Mouse (Mus musculus) limb, embryonic 10.5 days (tissue): Measurements from ENCODE around the gene Eif2ak4. TPM values are rescaled to one million over a fixed set of nuclear protein-coding genes. Genes with fewer than 3 reads are reported as not detected.
A peak's percentile ranks its signal among the peaks of the same experiment; 100 is the strongest.

Experiments used
- DNase-seq: peaks from one replicate; pipeline ENCODE4 v3.0.0-alpha.2; 2017; ENCODE audit warnings: low spot score
- H3K27ac ChIP-seq: fragments of 300-500 bp; sonication (generic); 2 replicates; pipeline ENCODE4 v1.5.1; 2016; ENCODE audit warnings: mild to moderate bottlenecking
- H3K27me3 ChIP-seq: fragments of 300-500 bp; sonication (generic); 2 replicates; pipeline ENCODE4 v1.6.1; 2016; ENCODE audit warnings: low read depth, mild to moderate bottlenecking; ENCODE audit not compliant: poor library complexity, severe bottlenecking
- H3K36me3 ChIP-seq: fragments of 300-500 bp; sonication (generic); 2 replicates; pipeline ENCODE4 v1.6.1; 2016; ENCODE audit warnings: mild to moderate bottlenecking, moderate library complexity
- H3K4me1 ChIP-seq: fragments of 300-500 bp; sonication (generic); 2 replicates; pipeline ENCODE4 v1.6.1; 2016
- H3K4me3 ChIP-seq: fragments of 300-500 bp; sonication (generic); 2 replicates; pipeline ENCODE4 v1.5.1; 2016; ENCODE audit warnings: mild to moderate bottlenecking, moderate library complexity
- H3K9me3 ChIP-seq: fragments of 300-500 bp; sonication (generic); replicated peaks from 2 replicates; pipeline ENCODE4 v1.6.1; 2016; ENCODE audit warnings: mild to moderate bottlenecking
- WGBS: fragments of 180-500 bp; shearing (Covaris S2); methylation state at CpG from one replicate; pipeline ENCODE4 v1.1.7; 2016; 5-methylcytosine and 5-hydroxymethylcytosine counted together
- polyA plus RNA-seq: library from polyadenylated mRNA; unstranded; fragments of >200 nt; fragmentation: Nextera tagmentation; extraction: Ambion mirVana; gene quantifications from 2 replicates; pipeline ENCODE4 v1.2.1, GENCODE M21; 2016

The Eif2ak4 gene
- polyA plus RNA-seq, 1 experiment from 2014 or later = 15.5 TPM

DNA sequence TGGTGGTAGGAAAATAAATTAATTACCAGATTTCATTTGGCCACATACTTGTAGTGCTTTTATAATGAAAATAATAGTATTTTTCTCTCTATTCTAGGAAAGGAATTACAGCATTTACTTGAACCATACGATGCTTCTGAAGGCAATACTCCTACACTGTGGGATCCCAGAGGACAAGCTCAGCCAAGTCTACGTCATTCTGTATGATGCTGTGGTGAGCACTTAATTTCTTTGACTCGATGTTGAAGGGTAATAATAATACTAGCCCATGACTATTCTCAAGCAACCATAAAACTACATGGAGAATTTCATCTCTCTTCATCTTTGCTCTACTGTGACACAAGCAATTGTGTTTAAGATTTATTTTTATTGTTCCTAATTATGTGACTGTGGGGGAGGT, 68.6 kb downstream of the Eif2ak4 start:
- H3K9me3 ChIP-seq = no peaks in the 10 kb centered on the region
- H3K27me3 ChIP-seq = no peaks in the 10 kb centered on the region
- H3K4me3 ChIP-seq = no peak overlapping the region
- no peak for DNase-seq
- WGBS = 93% methylated on average over 3 of the region's 3 CpGs
- 0 out of 2 replicates have a peak, but pooled peaks cover 5% of the 10 kb centered on the region for H3K4me1 ChIP-seq
- peaks cover 48% of the 10 kb centered on the region for H3K36me3 ChIP-seq
- no peak overlapping the region for H3K27ac ChIP-seq

DNA sequence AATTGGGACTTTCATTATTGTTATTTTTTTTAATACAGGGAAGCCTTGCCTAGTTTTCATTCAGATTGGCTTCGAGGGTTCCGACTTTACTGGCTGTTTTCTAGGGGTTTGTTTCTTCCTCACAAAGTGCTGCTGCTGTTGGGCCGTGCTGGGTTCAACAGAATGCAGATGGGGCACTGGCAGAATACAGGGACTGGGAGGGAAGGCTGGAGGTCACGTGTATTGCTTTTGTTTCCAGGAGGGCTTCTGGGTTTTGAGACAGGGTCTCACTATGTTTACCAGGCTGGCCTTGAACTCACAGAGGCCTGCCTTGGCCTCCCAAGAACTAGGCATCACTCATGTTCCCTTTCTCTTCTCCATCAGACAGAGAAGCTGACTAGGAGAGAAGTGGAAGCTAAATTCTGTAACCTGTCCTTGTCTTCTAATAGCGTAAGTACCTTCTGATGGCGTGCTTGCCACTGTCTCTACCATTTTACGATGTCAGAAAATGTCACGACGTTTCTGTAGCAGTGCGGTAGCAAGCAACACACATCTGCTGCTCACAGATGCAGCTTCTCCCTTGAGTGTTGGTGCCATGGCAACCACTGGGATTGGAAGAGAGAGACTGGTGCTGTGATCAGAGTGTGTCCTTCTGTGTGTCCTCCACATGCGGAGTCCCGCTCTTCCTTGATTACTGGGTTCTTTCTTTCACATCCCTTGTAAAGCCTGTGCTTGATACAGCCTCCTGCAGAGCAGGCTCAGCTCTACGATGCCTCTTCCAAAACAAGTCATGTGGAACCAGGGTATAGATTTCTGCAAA, 69.2 kb downstream of the Eif2ak4 start:
- Histone ChIP-seq H3K27ac (no peak overlapping the region), H3K36me3 (peaks cover 54% of the 10 kb centered on the region), H3K4me1 (0 out of 2 replicates have a peak, but pooled peaks cover 5% of the 10 kb centered on the region), H3K9me3 (no peaks in the 10 kb centered on the region), H3K27me3 (no peaks in the 10 kb centered on the region), H3K4me3 (no peak overlapping the region)
- no peak for DNase-seq
- 91% methylated on average over 13 of the region's 13 CpGs for WGBS

DNA sequence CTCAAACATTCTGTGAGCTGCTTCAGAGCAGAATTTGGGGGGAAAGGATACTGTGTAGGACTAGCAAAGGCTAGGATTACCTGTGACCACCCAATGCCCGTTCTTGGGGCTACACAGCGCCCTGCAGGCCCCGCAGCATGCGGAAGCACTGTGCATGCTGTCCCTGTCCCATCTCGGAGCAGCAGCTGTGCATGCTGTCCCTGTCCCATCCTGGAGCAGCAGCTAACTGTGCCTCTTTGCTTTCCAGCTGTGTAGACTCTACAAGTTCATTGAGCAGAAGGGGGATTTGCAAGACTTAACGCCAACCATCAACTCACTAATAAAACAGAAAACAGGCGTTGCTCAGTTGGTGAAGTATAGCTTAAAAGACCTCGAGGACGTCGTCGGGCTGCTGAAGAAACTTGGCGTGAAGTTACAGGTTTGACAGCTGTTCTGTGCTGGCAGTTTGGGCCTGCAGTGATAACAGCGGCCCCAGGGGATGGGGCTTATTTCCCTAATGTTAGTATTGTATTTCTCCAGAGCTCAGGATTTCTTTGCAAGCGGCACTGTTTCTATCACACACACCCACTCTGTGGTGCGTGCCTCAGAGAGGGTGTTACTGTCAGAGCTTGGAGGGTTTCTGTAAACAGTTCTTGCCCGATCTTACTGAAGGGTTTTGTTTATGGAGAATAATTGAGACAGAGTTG, 73.2 kb downstream of the Eif2ak4 start:
- DNase-seq = no peak
- no peak overlapping the region for H3K27ac ChIP-seq

DNA sequence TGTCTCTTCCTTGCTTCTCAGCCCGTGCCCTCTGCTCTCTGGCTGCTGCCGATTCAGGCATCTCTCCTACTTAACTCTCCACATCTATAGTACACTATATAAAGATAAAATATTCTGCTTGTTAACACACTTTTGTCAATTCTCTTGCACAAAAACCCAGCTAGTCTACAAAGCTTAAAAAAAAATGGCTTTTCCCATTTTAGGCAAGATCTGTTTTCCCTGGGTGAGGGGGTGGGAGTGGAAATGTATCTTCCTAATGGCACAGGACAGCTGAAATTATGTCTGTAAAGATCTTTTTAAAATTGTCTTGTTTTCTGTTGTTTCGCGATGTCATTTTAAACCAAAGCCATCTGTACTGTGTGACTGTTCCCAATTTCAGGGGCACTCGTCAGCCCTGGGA, 75.1 kb downstream of the Eif2ak4 start:
- no peak for DNase-seq
- Histone ChIP-seq H3K4me1 (peaks cover 18% of the 10 kb centered on the region), H3K4me3 (no peak overlapping the region), H3K27me3 (no peaks in the 10 kb centered on the region), H3K27ac (no peak overlapping the region), H3K9me3 (no peaks in the 10 kb centered on the region), H3K36me3 (peaks cover 85% of the 10 kb centered on the region)
- 64% methylated on average over 5 of the region's 5 CpGs for WGBS

More for the DNA sequence above, 73.2 kb downstream of the Eif2ak4 start:
- Histone ChIP-seq H3K9me3 (no peaks in the 10 kb centered on the region), H3K27me3 (no peaks in the 10 kb centered on the region), H3K4me1 (peaks cover 18% of the 10 kb centered on the region), H3K4me3 (no peak overlapping the region), H3K36me3 (peaks cover 76% of the 10 kb centered on the region)
- 77% methylated on average over 16 of the region's 16 CpGs for WGBS

DNA sequence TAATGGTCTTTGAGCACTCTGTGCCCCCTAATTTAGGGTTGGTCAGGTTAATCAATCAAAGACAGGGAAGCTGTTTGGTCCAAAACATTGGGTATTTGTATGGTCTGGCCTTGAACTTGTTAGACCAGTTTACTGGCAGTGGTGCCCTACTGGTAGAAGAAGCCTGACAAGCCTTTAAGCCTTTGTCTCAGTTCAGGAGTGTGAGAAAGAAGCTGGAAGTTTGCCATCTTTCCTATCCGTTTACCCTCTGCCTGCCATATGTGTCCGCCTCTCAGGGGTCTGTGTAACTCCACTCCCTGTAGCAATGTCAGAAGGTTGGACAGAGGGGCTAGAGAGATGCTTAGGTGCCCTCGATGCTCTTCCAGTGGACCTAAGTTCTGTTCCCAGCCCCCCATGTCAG, 76.0 kb downstream of the Eif2ak4 start:
- DNase-seq = no peak
- Histone ChIP-seq H3K27me3 (no peaks in the 10 kb centered on the region), H3K36me3 (peaks cover 87% of the 10 kb centered on the region), H3K4me1 (peaks cover 18% of the 10 kb centered on the region), H3K27ac (no peak overlapping the region), H3K9me3 (no peaks in the 10 kb centered on the region), H3K4me3 (no peak overlapping the region)
- WGBS = 92% methylated on average over 3 of the region's 3 CpGs

DNA sequence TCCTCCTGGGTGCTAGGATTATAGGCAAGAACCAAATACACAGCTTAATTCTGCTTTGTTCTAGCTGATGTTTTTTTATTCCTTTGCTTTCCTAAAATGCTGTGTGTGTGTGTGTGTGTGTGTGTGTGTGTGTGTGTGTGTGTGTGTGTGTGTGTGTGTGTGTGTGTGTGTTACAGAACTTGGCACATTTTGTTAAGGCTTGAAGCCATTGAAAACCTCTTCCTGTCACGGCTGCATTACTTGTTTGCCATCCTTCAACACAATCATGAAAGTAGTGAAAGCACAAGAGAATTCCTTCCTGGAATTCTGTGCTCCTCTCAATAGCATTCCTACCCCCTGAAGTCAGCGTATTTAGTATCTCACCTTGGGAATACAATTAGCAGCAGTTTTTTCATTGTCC, 77.5 kb downstream of the Eif2ak4 start:
- Histone ChIP-seq H3K27me3 (no peaks in the 10 kb centered on the region), H3K36me3 (peaks cover 94% of the 10 kb centered on the region), H3K9me3 (no peaks in the 10 kb centered on the region), H3K4me3 (no peak overlapping the region), H3K4me1 (peaks cover 18% of the 10 kb centered on the region), H3K27ac (no peak overlapping the region)
- DNase-seq = no peak
- 87% methylated on average over 2 of the region's 2 CpGs for WGBS

DNA sequence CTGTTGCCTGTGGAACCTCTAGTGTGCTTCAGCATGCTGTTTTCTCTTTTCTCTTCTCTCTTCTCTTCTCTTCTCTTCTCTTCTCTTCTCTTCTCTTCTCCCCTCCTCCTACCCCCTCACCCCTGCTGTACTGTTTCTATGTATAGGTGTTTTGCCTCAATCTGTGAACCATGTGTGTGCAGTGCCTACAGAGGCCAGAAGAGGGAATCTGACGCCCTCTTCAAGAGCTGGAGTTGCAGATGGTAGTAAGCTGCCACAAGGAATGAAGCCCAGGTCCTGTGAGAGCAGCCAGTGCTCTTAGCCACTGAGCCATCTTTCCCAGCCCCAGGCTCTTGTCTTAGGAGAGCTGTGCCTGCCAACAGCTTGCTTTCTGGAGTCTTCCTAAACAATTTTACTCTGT, 78.2 kb downstream of the Eif2ak4 start:
- Histone ChIP-seq H3K4me1 (peaks cover 14% of the 10 kb centered on the region), H3K4me3 (no peak overlapping the region), H3K27ac (no peak overlapping the region), H3K27me3 (no peaks in the 10 kb centered on the region), H3K36me3 (peaks cover 94% of the 10 kb centered on the region), H3K9me3 (no peaks in the 10 kb centered on the region)
- DNase-seq = no peak
- 57% methylated on average over 1 of the region's 1 CpGs for WGBS

DNA sequence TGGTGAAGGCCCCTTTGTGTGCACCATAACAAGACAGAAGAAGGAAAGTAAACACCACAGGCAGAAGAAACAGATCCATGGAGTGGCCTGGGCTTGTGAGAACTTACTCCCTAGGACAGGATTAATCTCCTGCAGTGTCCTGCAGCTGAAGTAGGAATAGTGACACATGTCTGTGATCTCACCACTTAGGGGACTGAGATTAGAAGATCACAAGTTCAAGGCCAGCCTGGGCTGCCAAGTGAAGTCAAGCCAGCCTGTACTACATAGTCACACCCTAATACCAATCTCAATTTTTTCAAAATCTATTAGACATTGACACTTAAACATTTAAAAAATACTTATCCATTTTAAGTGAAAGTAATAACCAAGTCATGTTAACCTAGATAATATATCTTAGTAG, 79.9 kb downstream of the Eif2ak4 start:
- H3K27ac ChIP-seq = no peak overlapping the region
- H3K4me3 ChIP-seq = no peak overlapping the region
- H3K4me1 ChIP-seq = peaks cover 8% of the 10 kb centered on the region
- H3K9me3 ChIP-seq = no peaks in the 10 kb centered on the region
- no peaks in the 10 kb centered on the region for H3K27me3 ChIP-seq
- peaks cover 94% of the 10 kb centered on the region for H3K36me3 ChIP-seq
- no peak for DNase-seq

DNA sequence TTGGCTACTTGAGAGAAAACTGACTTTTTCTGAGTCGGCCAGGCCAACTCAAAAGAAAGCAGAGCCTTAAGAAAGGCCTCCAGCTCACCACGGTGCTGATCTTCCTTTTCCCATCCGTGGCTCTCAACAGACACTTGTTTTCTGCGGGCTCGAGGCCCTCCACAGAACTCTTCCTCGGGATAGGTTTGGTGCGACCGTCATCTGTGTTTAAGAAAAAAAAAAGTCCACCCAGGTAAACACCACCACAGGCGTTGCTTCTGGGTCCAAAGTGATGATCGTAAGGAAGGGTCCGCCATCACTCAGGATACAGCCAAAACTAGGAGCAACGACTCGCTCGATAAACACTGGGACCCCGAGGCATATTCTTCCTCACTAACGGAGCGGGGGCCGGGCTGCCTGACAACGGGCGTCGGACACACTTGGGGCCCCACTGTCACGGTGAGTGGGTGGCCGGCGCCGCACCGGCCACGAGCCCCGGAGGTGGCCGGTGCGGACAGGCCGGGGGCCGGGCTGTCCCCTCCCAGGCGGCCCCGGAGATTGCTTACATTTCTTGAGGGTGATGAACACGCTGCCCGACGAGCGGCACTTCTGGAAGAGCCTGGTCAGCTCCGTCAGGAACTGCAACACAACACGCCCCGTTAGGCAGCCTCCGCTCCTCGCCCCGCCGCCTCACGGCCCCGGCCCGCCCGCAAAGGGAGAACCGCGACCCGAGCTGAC, 90.6 kb downstream of the Eif2ak4 start:
- Histone ChIP-seq H3K4me3 (peak overlapping the region; percentile 95), H3K9me3 (no peaks in the 10 kb centered on the region), H3K36me3 (peaks cover 38% of the 10 kb centered on the region), H3K27me3 (no peaks in the 10 kb centered on the region), H3K4me1 (peaks cover 14% of the 10 kb centered on the region), H3K27ac (peak overlapping the region; percentile 84)
- WGBS = 3% methylated on average over 51 of the region's 52 CpGs
- DNase-seq = no peak

DNA sequence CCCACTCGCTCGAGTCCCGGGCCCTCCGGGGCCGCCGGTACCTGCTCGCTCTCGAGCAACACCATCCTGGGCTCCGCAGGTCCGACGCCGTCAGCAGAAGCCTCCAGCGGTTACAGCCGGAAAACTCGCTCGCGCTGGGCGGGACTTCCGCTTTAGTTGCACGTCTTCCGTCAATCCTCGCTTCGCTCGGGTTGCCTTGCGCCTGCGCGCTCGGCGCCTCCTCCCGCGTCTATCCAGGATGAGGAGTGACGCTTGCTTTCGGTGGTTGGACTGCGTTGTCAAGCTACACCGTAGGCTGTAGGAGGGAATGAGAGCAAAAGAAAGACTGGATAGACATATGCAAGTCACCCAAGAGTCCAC, 91.1 kb downstream of the Eif2ak4 start, which contains the start of gene Srp14:
Gene Srp14 (minus strand): TSS at position 162 of the 360 bp plus-strand sequence.
- Histone ChIP-seq H3K9me3 (no peaks in the 10 kb centered on the region), H3K4me1 (peaks cover 14% of the 10 kb centered on the region), H3K27me3 (no peaks in the 10 kb centered on the region), H3K36me3 (peaks cover 33% of the 10 kb centered on the region), H3K27ac (peak within 1 kb of the TSS; percentile 84), H3K4me3 (peak within 1 kb of the TSS; percentile 95)
- peak; percentile 93 for DNase-seq
- under 1% methylated on average over 35 of the region's 35 CpGs for WGBS

DNA sequence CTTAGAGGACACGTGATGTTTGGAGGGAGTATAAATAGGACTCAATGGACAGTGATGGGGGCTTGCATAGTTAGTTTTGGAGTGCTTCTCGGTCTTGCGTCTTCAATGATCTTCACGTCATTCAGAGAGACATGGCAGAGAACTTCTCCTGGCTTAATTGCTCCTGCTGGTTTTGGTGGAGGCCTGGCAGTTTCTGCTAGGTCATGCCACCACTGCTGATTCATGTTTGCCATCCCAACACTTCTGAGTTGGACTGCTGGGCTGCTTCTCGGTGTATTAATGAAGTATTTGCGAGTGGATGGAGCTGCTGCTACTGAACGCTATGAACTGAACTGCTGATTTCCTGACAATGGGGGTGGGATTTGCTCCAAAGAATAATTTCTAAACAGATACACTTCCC, 92.5 kb downstream of the Eif2ak4 start:
- no peak for DNase-seq
- H3K27me3 ChIP-seq = no peaks in the 10 kb centered on the region
- peaks cover 14% of the 10 kb centered on the region for H3K4me1 ChIP-seq
- 96% methylated on average over 7 of the region's 7 CpGs for WGBS
- no peaks in the 10 kb centered on the region for H3K9me3 ChIP-seq
- no peak overlapping the region for H3K27ac ChIP-seq
- no peak overlapping the region for H3K4me3 ChIP-seq
- peaks cover 20% of the 10 kb centered on the region for H3K36me3 ChIP-seq

DNA sequence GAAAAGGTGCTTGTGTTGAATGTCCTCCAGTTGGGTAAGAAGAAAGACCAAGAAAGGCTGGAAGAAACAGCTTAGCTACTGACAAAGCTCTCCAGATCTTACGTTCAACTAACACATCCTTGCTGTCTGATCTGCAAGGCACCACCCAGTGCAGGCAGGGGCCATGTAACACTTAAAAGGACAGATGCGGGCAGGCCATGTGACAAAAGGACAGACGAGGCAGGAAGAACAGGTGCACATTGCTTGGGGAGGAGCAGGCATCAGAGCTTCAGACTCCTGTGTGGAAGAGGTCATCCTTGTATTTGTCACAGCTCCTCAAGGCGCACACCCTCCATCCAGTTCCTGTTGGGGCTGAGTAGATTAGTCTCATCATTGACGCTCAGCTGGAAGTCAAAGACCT, 94.6 kb downstream of the Eif2ak4 start:
- H3K27ac ChIP-seq = no peak overlapping the region
- no peaks in the 10 kb centered on the region for H3K36me3 ChIP-seq
- 89% methylated on average over 5 of the region's 5 CpGs for whole genome bisulfite sequencing
- no peak overlapping the region for H3K4me3 ChIP-seq
- no peaks in the 10 kb centered on the region for H3K9me3 ChIP-seq
- H3K27me3 ChIP-seq = no peaks in the 10 kb centered on the region
- DNase-seq = no peak
- peaks cover 20% of the 10 kb centered on the region for H3K4me1 ChIP-seq

DNA sequence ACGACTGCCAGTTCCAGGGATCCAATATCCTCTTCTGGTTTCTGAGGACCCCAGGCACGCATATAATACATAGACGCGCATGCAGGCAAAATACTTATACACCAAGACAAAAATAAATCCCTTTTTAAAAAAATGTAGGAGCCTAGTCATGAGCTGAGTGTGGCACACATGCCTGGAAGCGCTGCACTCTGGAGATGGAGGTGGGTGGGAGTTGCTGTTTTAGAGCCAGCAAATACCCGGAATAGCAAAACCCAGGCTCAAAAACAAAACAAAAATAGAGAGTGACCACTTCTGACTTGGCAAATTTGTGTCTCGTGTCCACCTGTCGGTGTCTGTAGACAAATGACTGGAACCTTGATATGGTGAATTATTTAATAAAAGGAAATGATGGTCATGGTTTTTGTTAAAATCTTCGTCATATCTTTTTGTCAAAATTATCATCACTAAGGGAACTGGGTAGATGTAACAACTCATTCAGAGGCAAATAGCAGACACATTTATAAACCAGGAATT, 96.0 kb downstream of the Eif2ak4 start:
- WGBS = 90% methylated on average over 9 of the region's 9 CpGs
- DNase-seq = no peak
- no peak overlapping the region for H3K4me3 ChIP-seq
- H3K27me3 ChIP-seq = no peaks in the 10 kb centered on the region
- no peaks in the 10 kb centered on the region for H3K9me3 ChIP-seq
- no peaks in the 10 kb centered on the region for H3K36me3 ChIP-seq
- H3K4me1 ChIP-seq = peaks cover 16% of the 10 kb centered on the region
- H3K27ac ChIP-seq = no peak overlapping the region
